Mouse (Mus musculus): ENCODE measurements around the gene Rnf227. TPM values are rescaled to one million over a fixed set of nuclear protein-coding genes. Genes with fewer than 3 reads are reported as not detected.

The Rnf227 gene
- polyA plus RNA-seq, 1 experiment from 2014 or later = 4.3 TPM

DNA sequence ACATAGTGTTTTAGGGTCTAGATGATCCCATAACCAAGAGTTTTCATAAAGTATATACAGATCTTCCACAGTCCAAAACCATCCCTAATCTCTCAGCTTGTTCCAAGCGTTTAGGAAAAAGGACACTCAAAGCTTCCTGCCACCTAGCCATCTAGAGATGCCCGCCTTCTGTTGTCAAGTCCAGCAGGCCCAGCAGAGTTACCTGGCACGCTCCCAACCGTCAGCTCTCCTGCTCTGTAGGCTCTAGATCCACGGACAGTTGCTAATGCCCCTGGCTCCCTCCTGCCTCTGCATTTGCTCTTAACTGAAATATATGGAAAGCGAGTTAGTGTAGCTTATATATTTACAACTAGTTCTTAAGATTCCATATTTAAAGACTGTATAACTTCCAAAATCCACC lies 41.1 kb downstream of the Rnf227 start:
- WGBS = 81% methylated on average over 6 of the region's 6 CpGs

DNA sequence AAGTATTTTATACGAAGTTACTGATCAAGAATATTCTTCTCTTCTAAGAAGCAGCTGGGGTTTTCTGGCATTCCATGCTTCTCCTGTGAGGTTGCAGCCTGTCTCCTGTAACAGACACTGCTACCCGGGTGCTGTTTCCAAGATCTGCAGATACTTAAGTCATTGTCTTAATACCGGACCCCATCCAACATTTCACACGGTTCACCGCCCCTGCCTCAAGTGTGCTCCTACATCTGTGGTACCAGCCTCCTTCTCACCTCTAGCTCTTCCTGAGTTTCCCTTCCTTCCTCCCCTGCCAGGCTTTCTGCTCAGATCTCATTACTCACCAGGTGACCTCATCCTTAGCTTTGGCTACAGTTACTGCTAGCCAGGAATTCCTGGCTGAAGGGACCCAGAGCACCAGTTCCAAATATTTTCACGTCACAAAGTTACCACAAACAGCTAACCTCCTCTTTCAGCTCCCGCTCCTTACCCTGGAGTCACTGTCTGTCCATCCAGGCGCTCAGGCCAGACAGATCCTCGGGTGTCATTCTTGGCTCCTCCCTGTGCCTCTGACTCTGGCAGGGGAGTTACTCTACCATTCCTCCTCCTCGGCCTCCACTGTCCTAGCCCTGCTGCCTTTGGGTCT lies 42.3 kb downstream of the Rnf227 start:
- H3K27me3 ChIP-seq (replicated peaks; ENCODE audit: control insufficient read depth, insufficient read depth, low read length) = no peaks in the 10 kb centered on the region; the same call in 1 of the 2 replicates
- peaks cover under 1% of the 10 kb centered on the region for H3K4me1 ChIP-seq (replicated peaks; ENCODE audit: control insufficient read depth, insufficient read depth, low read length)
- ATAC-seq (replicated peaks; ENCODE audit: low FRiP score) (no peak), DNase-seq (ENCODE audit: low spot score) (no peak)
- H3K36me3 ChIP-seq (ENCODE audit: control insufficient read depth, insufficient read depth, low read length) = no peaks in the 10 kb centered on the region
- H3K9me3 ChIP-seq (ENCODE audit: control insufficient read depth, low read length) = no peaks in the 10 kb centered on the region
- no peak overlapping the region for H3K4me2 ChIP-seq
- WGBS = 70% methylated on average over 10 of the region's 10 CpGs
- H3K4me3 ChIP-seq (ENCODE audit: low read depth, low read length) = no peak overlapping the region
- H3K9ac ChIP-seq (ENCODE audit: low read depth, low read length) = no peak overlapping the region
- no peak overlapping the region for H3K27ac ChIP-seq (ENCODE audit: low read depth, low read length)

More for the DNA sequence above, 41.1 kb downstream of the Rnf227 start:
- Histone ChIP-seq H3K9me3 (ENCODE audit: control insufficient read depth, low read length) (no peaks in the 10 kb centered on the region), H3K4me2 (no peak overlapping the region), H3K27me3 (replicated peaks; ENCODE audit: control insufficient read depth, insufficient read depth, low read length) (no peaks in the 10 kb centered on the region), H3K9ac (ENCODE audit: low read depth, low read length) (no peak overlapping the region), H3K4me1 (replicated peaks; ENCODE audit: control insufficient read depth, insufficient read depth, low read length) (peaks cover 2% of the 10 kb centered on the region), H3K27ac (ENCODE audit: low read depth, low read length) (no peak overlapping the region), H3K36me3 (ENCODE audit: control insufficient read depth, insufficient read depth, low read length) (no peaks in the 10 kb centered on the region), H3K4me3 (ENCODE audit: low read depth, low read length) (no peak overlapping the region)
- no peak for DNase-seq (ENCODE audit: low spot score)
- no peak for ATAC-seq (replicated peaks; ENCODE audit: low FRiP score)

DNA sequence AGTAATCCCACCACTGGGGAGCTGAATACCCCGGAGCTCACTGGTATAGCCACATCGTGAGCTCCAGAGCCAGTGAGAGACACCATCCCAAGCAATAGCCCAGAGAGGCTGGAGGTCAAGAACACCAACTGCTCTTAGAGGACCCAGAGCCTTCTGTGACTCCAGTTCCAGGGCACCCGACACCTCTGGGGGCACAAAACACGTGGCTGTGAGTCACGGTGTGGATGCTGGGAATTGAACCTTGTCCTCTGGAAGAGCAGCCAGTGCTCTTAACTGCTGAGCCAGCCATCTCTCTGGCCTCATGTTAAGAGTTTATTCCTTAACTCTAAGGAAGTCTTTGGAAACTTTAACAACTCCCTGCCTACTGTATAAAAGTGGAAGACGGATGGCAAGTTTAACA lies 44.7 kb downstream of the Rnf227 start:
- Histone ChIP-seq H3K36me3 (ENCODE audit: control insufficient read depth, insufficient read depth, low read length) (no peaks in the 10 kb centered on the region), H3K27ac (ENCODE audit: low read depth, low read length) (no peak overlapping the region), H3K4me1 (replicated peaks; ENCODE audit: control insufficient read depth, insufficient read depth, low read length) (0 out of 2 replicates have a peak, but pooled peaks cover under 1% of the 10 kb centered on the region), H3K27me3 (replicated peaks; ENCODE audit: control insufficient read depth, insufficient read depth, low read length) (no peaks in the 10 kb centered on the region; the same call in 1 of the 2 replicates), H3K9me3 (ENCODE audit: control insufficient read depth, low read length) (no peaks in the 10 kb centered on the region), H3K4me2 (no peak overlapping the region), H3K4me3 (ENCODE audit: low read depth, low read length) (no peak overlapping the region), H3K9ac (ENCODE audit: low read depth, low read length) (no peak overlapping the region)
- DNase-seq (ENCODE audit: low spot score) (no peak), ATAC-seq (replicated peaks; ENCODE audit: low FRiP score) (no peak)
- 77% methylated on average over 6 of the region's 6 CpGs for WGBS

DNA sequence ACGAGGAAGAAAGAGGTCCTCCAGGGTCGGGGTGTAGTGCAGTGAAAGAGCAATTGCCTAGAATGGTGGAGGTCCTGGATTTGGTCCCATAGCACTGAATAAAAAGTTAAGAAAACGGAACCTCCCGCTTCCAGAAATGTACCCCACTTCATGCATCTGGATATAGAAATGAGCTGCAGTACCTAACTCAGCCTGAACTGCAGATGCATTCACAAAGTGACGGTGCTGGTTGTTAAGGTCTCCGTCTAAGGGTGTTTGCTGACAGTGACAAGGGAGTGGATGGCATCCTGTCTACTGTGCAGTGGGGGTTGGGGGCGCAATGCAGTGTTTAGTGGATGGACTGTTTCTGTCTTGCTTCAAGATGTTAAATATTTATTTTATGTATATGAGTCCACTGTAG lies 46.5 kb downstream of the Rnf227 start:
- no peak overlapping the region for H3K27ac ChIP-seq (ENCODE audit: low read depth, low read length)
- no peaks in the 10 kb centered on the region; the same call in 1 of the 2 replicates for H3K27me3 ChIP-seq (replicated peaks; ENCODE audit: control insufficient read depth, insufficient read depth, low read length)
- no peaks in the 10 kb centered on the region for H3K9me3 ChIP-seq (ENCODE audit: control insufficient read depth, low read length)
- H3K4me3 ChIP-seq (ENCODE audit: low read depth, low read length) = no peak overlapping the region
- peaks cover 4% of the 10 kb centered on the region; the same call in 1 of the 2 replicates for H3K4me1 ChIP-seq (replicated peaks; ENCODE audit: control insufficient read depth, insufficient read depth, low read length)
- no peak overlapping the region for H3K4me2 ChIP-seq
- 71% methylated on average over 7 of the region's 7 CpGs for WGBS
- ATAC-seq (replicated peaks; ENCODE audit: low FRiP score) (no peak), DNase-seq (ENCODE audit: low spot score) (no peak)
- no peaks in the 10 kb centered on the region for H3K36me3 ChIP-seq (ENCODE audit: control insufficient read depth, insufficient read depth, low read length)
- no peak overlapping the region for H3K9ac ChIP-seq (ENCODE audit: low read depth, low read length)

DNA sequence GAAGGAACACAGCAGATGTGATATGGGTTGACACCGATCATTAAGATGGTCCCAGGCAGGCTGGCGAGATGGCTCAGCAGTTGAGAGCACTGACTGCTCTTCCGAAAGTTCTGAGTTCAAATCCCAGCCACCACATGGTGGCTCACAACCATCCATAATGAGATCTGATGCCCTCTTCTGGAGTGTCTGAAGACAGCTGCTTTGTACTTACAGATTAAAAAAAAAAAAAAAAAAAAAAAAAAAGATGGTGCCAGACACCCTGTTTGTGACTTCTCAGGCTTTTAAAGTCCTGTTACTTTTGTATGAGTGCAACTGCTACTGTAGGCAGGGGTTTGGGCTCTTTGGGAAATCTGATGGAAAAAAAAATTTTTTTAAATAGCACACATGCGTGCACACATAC lies 48.4 kb downstream of the Rnf227 start:
- ATAC-seq (replicated peaks; ENCODE audit: low FRiP score) (no peak), DNase-seq (ENCODE audit: low spot score) (no peak)
- H3K4me1 ChIP-seq (replicated peaks; ENCODE audit: control insufficient read depth, insufficient read depth, low read length) = peaks cover 4% of the 10 kb centered on the region; the same call in 1 of the 2 replicates
- no peaks in the 10 kb centered on the region for H3K9me3 ChIP-seq (ENCODE audit: control insufficient read depth, low read length)
- 93% methylated on average over 4 of the region's 4 CpGs for WGBS
- H3K9ac ChIP-seq (ENCODE audit: low read depth, low read length) = no peak overlapping the region
- H3K4me2 ChIP-seq = no peak overlapping the region
- no peak overlapping the region for H3K27ac ChIP-seq (ENCODE audit: low read depth, low read length)
- H3K36me3 ChIP-seq (ENCODE audit: control insufficient read depth, insufficient read depth, low read length) = no peaks in the 10 kb centered on the region
- no peaks in the 10 kb centered on the region; the same call in 1 of the 2 replicates for H3K27me3 ChIP-seq (replicated peaks; ENCODE audit: control insufficient read depth, insufficient read depth, low read length)
- H3K4me3 ChIP-seq (ENCODE audit: low read depth, low read length) = no peak overlapping the region

DNA sequence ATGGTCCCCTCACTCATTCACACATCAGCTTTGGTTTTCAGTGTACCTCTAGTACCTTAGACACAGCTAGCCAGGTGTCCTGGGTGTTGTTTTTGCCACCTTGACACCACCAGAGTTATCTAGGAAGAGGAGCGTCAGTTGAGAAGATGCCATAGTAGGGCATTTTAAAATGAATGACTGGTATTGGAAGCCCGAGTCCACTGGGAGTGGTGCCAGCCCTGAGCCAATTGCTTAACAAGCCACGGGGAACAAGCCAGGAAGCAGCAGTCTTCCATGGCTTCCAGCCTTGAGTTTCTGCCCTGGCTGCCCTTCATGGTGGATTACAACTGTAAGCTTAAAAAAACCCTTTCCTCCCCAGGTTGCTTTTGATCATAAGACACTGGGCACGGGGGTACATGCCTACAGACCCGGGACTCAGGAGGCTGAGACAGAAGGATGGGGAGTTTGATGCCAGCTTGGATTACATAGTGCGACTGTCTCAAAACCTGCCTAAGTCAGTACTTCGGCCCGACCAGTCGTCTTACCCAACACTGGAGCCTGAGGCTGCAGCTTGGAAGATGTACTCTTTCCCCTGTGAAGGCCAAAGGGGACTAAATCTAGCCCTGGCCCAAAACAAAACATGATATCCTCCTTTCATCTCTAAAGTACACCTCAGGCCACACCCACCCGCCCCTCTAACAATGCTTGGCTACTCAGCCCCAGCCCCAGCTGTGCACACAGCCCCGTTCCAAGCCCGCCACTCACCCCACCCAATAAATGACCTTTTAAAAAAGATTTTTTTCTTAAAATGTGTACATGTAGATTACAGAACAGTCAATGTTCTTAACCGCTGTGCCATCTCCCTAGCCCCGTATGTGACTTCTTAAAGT lies 49.5 kb downstream of the Rnf227 start:
- Histone ChIP-seq H3K27ac (ENCODE audit: low read depth, low read length) (no peak overlapping the region), H3K4me3 (ENCODE audit: low read depth, low read length) (no peak overlapping the region), H3K4me1 (replicated peaks; ENCODE audit: control insufficient read depth, insufficient read depth, low read length) (peaks cover 7% of the 10 kb centered on the region; the same call in 1 of the 2 replicates), H3K9me3 (ENCODE audit: control insufficient read depth, low read length) (no peaks in the 10 kb centered on the region), H3K4me2 (no peak overlapping the region), H3K27me3 (replicated peaks; ENCODE audit: control insufficient read depth, insufficient read depth, low read length) (no peaks in the 10 kb centered on the region; the same call in 1 of the 2 replicates), H3K9ac (ENCODE audit: low read depth, low read length) (no peak overlapping the region), H3K36me3 (ENCODE audit: control insufficient read depth, insufficient read depth, low read length) (no peaks in the 10 kb centered on the region)
- ATAC-seq (replicated peaks; ENCODE audit: low FRiP score) = no peak
- 68% methylated on average over 14 of the region's 14 CpGs for WGBS
- peak; percentile 28 for DNase-seq (ENCODE audit: low spot score)

DNA sequence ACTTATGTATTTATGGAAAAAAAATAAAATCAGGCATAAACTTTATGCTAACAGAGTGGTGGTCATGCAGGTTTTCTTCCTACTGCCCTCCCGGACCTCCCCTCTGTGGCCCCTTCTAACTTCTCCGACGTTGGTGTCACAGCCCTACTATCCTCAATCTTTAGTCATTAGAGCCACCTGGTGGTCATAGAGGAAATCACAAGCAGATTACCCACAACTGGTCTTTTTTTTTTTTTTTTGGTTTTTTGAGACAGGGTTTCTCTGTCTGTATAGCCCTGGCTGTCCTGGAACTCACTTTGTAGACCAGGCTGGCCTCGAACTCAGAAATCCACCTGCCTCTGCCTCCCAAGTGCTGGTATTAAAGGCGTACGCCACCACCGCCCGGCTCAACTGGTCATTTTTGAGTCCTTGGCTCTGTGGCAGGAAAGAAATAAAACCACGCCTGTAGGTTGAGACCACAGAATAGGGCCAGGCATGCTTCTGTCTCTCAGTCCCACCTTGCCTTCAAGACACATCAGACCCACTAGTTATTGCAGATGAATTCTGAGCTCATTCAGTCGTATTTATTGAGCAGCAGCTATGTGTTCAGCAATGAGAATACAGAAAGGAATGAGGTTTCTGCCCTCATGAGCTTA lies 50.3 kb downstream of the Rnf227 start:
- DNase-seq (ENCODE audit: low spot score) (peak; percentile 41), ATAC-seq (replicated peaks; ENCODE audit: low FRiP score) (no peak)
- Histone ChIP-seq H3K4me2 (no peak overlapping the region), H3K27me3 (replicated peaks; ENCODE audit: control insufficient read depth, insufficient read depth, low read length) (no peaks in the 10 kb centered on the region; the same call in 1 of the 2 replicates), H3K27ac (ENCODE audit: low read depth, low read length) (no peak overlapping the region), H3K36me3 (ENCODE audit: control insufficient read depth, insufficient read depth, low read length) (no peaks in the 10 kb centered on the region), H3K4me3 (ENCODE audit: low read depth, low read length) (no peak overlapping the region), H3K9ac (ENCODE audit: low read depth, low read length) (no peak overlapping the region), H3K9me3 (ENCODE audit: control insufficient read depth, low read length) (no peaks in the 10 kb centered on the region), H3K4me1 (replicated peaks; ENCODE audit: control insufficient read depth, insufficient read depth, low read length) (peaks cover 7% of the 10 kb centered on the region; the same call in 1 of the 2 replicates)
- WGBS = 43% methylated on average over 10 of the region's 10 CpGs

Data from liver, embryonic 11.5 days (tissue).